In genomic region chr4:149373431-149373830, GRCm38 (mm10) we compare ENCODE assay signal across 9 mouse cellular contexts. TPM values are rescaled to one million over a fixed set of nuclear protein-coding genes. Genes with fewer than 3 reads are reported as not detected.
DNase-seq lines count a peak whose midpoint lies in the region; ATAC-seq and TF ChIP-seq lines count a peak whose summit lies in the region.
"Had no signal": no experiment of that assay in that cellular context is flagged by ENCODE, and none has a peak within 500 bp of the region (broad histone marks: within the 10 kb centered on the region; RNA-seq: fewer than 3 reads in every experiment).

No protein-coding gene starts in this region.

- no peak overlapping the region for H3K4me2 ChIP-seq in intestine, postnatal 0 days (replicated peaks; ENCODE audit: low read depth)
- no peak overlapping the region for H3K4me2 ChIP-seq in intestine, embryonic 16.5 days (ENCODE audit: low read depth, low read length)
- H3K4me2 ChIP-seq in CH12.LX (ENCODE audit: insufficient read depth, low read depth, poor library complexity, severe bottlenecking): no peak overlapping the region
- no peak overlapping the region for H3K4me2 ChIP-seq in embryonic facial prominence, embryonic 15.5 days (replicated peaks)
- H3K4me2 ChIP-seq in limb, embryonic 11.5 days (ENCODE audit: low read depth, severe bottlenecking): no peak overlapping the region

- no peaks in the 10 kb centered on the region for H3K27me3 ChIP-seq in intestine, postnatal 0 days (replicated peaks; ENCODE audit: control insufficient read depth, insufficient read depth, low read length)
- H3K27me3 ChIP-seq in intestine, embryonic 16.5 days (replicated peaks; ENCODE audit: control insufficient read depth, insufficient read depth, low read length): no peaks in the 10 kb centered on the region
- H3K27me3 ChIP-seq in CH12.LX (replicated peaks): no peaks in the 10 kb centered on the region
- no peaks in the 10 kb centered on the region for H3K27me3 ChIP-seq in embryonic facial prominence, embryonic 15.5 days
- H3K27me3 ChIP-seq in limb, embryonic 11.5 days (ENCODE audit: control insufficient read depth, insufficient read depth, low read length): no peaks in the 10 kb centered on the region

- no peaks in the 10 kb centered on the region for H3K79me2 ChIP-seq in CH12.LX (replicated peaks; ENCODE audit: control insufficient read depth, extremely low read depth, insufficient read depth, poor library complexity, severe bottlenecking)

- no peak for TF ChIP-seq EP300 in CH12.LX (IDR thresholded peaks at IDR 0.05; ENCODE audit: low read length)

- no peaks in the 10 kb centered on the region for H3K4me1 ChIP-seq in intestine, postnatal 0 days (replicated peaks; ENCODE audit: control insufficient read depth, insufficient read depth, low read length)
- H3K4me1 ChIP-seq in intestine, embryonic 16.5 days (ENCODE audit: control insufficient read depth, insufficient read depth, low read length): no peaks in the 10 kb centered on the region
- peaks cover 0 to 3% of the 10 kb centered on the region in 2 experiments; a peak in 1 of 4 replicates for H3K4me1 ChIP-seq in CH12.LX (ENCODE audit: control insufficient read depth in 1 of 2, insufficient read depth in 2 of 2)
- 0 out of 2 replicates have a peak, but pooled peaks cover 4% of the 10 kb centered on the region for H3K4me1 ChIP-seq in embryonic facial prominence, embryonic 15.5 days
- 0 out of 2 replicates have a peak, but pooled peaks cover 3% of the 10 kb centered on the region for H3K4me1 ChIP-seq in limb, embryonic 11.5 days (ENCODE audit: control insufficient read depth, insufficient read depth, low read length)

- dilution Hi-C loops in CH12.LX (cut with MboI; ENCODE audit: extremely low pct_ligation_motif_present, extremely low pct_unique_long_range_greater_than_20kb, low sequenced_read_pairs): no loop called here

- H3K36me3 ChIP-seq in intestine, postnatal 0 days (ENCODE audit: control insufficient read depth, insufficient read depth): peaks cover 67% of the 10 kb centered on the region
- peaks cover 27% of the 10 kb centered on the region for H3K36me3 ChIP-seq in intestine, embryonic 16.5 days (ENCODE audit: control insufficient read depth, insufficient read depth, low read length)
- H3K36me3 ChIP-seq in CH12.LX (replicated peaks in 1 of 2; ENCODE audit: control insufficient read depth in 1 of 2, insufficient read depth in 1 of 2, low read length in 1 of 2): peaks cover 59 to 93% of the 10 kb centered on the region in 2 experiments
- H3K36me3 ChIP-seq in embryonic facial prominence, embryonic 15.5 days: peaks cover 76% of the 10 kb centered on the region
- peaks cover 25% of the 10 kb centered on the region for H3K36me3 ChIP-seq in limb, embryonic 11.5 days (ENCODE audit: control insufficient read depth, insufficient read depth, low read length)

- no peak overlapping the region for H3K9ac ChIP-seq in intestine, postnatal 0 days (ENCODE audit: low read depth, low read length)
- no peak overlapping the region for H3K9ac ChIP-seq in intestine, embryonic 16.5 days (ENCODE audit: low read depth, low read length)
- no peak overlapping the region for H3K9ac ChIP-seq in CH12.LX (ENCODE audit: insufficient read depth, low read depth)
- H3K9ac ChIP-seq in embryonic facial prominence, embryonic 15.5 days: no peak overlapping the region
- H3K9ac ChIP-seq in limb, embryonic 11.5 days (ENCODE audit: low read length): no peak overlapping the region

- peak; percentile 22 for TF ChIP-seq RAD21 in CH12.LX (IDR thresholded peaks at IDR 0.05; ENCODE audit: low read depth, low read length)

- no peak for ATAC-seq in intestine, postnatal 0 days
- ATAC-seq in intestine, embryonic 16.5 days: no peak
- ATAC-seq in embryonic facial prominence, embryonic 15.5 days (ENCODE audit: insufficient number of reproducible peaks, low FRiP score, low TSS enrichment, low read depth): no peak
- no peak for ATAC-seq in limb, embryonic 11.5 days (ENCODE audit: insufficient number of reproducible peaks, low FRiP score, low TSS enrichment, low read depth)
- no peak for ATAC-seq in monocyte, adult 5-6 weeks (replicated peaks; ENCODE audit: insufficient number of reproducible peaks, low FRiP score, low TSS enrichment, poor library complexity, severe bottlenecking)

- peak; percentile 70 for TF ChIP-seq CTCF in intestine, postnatal 0 days (IDR thresholded peaks at IDR 0.05; ENCODE audit: low read depth)
- TF ChIP-seq CTCF in CH12.LX (conservative IDR thresholded peaks at IDR 0.05 in 1 of 2, IDR thresholded peaks at IDR 0.05 in 1 of 2; ENCODE audit: low read depth in 2 of 2, low read length in 2 of 2): peak; percentile 57 to 65

- no peak overlapping the region for H3K4me3 ChIP-seq in intestine, postnatal 0 days (ENCODE audit: low read depth, low read length)
- no peak overlapping the region for H3K4me3 ChIP-seq in intestine, embryonic 16.5 days (ENCODE audit: low read length)
- no peak overlapping the region for H3K4me3 ChIP-seq in CH12.LX (replicated peaks in 1 of 3; ENCODE audit: low read depth in 2 of 3, low read length in 2 of 3, poor library complexity in 1 of 3)
- H3K4me3 ChIP-seq in embryonic facial prominence, embryonic 15.5 days (replicated peaks): no peak overlapping the region
- no peak overlapping the region for H3K4me3 ChIP-seq in limb, embryonic 11.5 days (ENCODE audit: low read depth, low read length)
- H3K4me3 ChIP-seq: erythroblast, embryonic 14.5 days had no signal

- in situ Hi-C loops in CH12.LX (cut with MboI; ENCODE audit: low pct_ligation_motif_present, low pct_unique_long_range_greater_than_20kb, low sequenced_read_pairs): no loop called here

- H3K9me3 ChIP-seq in intestine, postnatal 0 days (ENCODE audit: control insufficient read depth): no peaks in the 10 kb centered on the region
- H3K9me3 ChIP-seq in intestine, embryonic 16.5 days (ENCODE audit: control insufficient read depth, low read length): no peaks in the 10 kb centered on the region
- peaks cover 3% of the 10 kb centered on the region for H3K9me3 ChIP-seq in CH12.LX (replicated peaks; ENCODE audit: low read length)
- H3K9me3 ChIP-seq in embryonic facial prominence, embryonic 15.5 days (replicated peaks): no peaks in the 10 kb centered on the region
- no peaks in the 10 kb centered on the region for H3K9me3 ChIP-seq in limb, embryonic 11.5 days (ENCODE audit: control insufficient read depth, low read length)

- no peak overlapping the region for H3K27ac ChIP-seq in intestine, postnatal 0 days (ENCODE audit: low read depth, low read length)
- H3K27ac ChIP-seq in intestine, embryonic 16.5 days (ENCODE audit: low read length): no peak overlapping the region
- H3K27ac ChIP-seq in CH12.LX (ENCODE audit: insufficient read depth, low read depth): no peak overlapping the region
- 0 out of 2 replicates have a peak overlapping the region, but pooled peaks have one; percentile 17 for H3K27ac ChIP-seq in embryonic facial prominence, embryonic 15.5 days (replicated peaks)
- no peak overlapping the region for H3K27ac ChIP-seq in limb, embryonic 11.5 days (replicated peaks; ENCODE audit: low read depth, low read length)

- TF ChIP-seq POLR2A in CH12.LX (IDR thresholded peaks at IDR 0.05; ENCODE audit: low read depth, low read length): no peak

- WGBS in intestine, postnatal 0 days: 69% methylated on average over 5 of the region's 5 CpGs
- 62% methylated on average over 5 of the region's 5 CpGs for WGBS in intestine, embryonic 16.5 days
- WGBS in embryonic facial prominence, embryonic 15.5 days: 67% methylated on average over 5 of the region's 5 CpGs
- 71% methylated on average over 5 of the region's 5 CpGs for WGBS in limb, embryonic 11.5 days

- peak; percentile 33 for DNase-seq in CH12.LX (ENCODE audit: extremely low read depth)
- DNase-seq in adrenal gland, postnatal 14 days: peak; percentile 77
- peak; percentile 72 for DNase-seq in limb, embryonic 11.5 days (ENCODE audit: low spot score)
- peak; percentile 54 to 57 for DNase-seq in right cerebral cortex, adult 2 months (ENCODE audit: low spot score in 2 of 2)

TF ChIP-seq in CH12.LX, 34 proteins besides CTCF, POLR2A, EP300 and RAD21:
- TF ChIP-seq NELFE (IDR thresholded peaks at IDR 0.05; ENCODE audit: low read depth, low read length): no peak
- TF ChIP-seq SMC3 (IDR thresholded peaks at IDR 0.05; ENCODE audit: low read depth, low read length): peak; percentile 49
- 0 out of 2 replicates have a peak, but pooled peaks have one; percentile 4 for TF ChIP-seq ZC3H11A (IDR thresholded peaks at IDR 0.05; ENCODE audit: low read depth, low read length)
TF ChIP-seq in CH12.LX: peak in this region for 2.

RNA-seq across cellular contexts. Expression of gene Ube4b, which starts 53.1 kb away (rescaled TPM):
- polyA plus RNA-seq in intestine, postnatal 0 days (2015; fragmentation: Nextera tagmentation; extraction: Ambion mirVana): 47.2 and 47.6 TPM in 2 replicates
- polyA plus RNA-seq in intestine, embryonic 16.5 days (2015; fragmentation: Nextera tagmentation; extraction: Ambion mirVana): 31.1 and 34.4 TPM in 2 replicates
- total RNA-seq in CH12.LX (2012; rRNA removed) (35.3 and 41.6 TPM in 2 replicates), CH12.LX (2014; rRNA removed) (13.1 and 14.3 TPM in 2 replicates)
- polyA plus RNA-seq in CH12.LX (2012; ENCODE audit: insufficient read length, low read depth): 47.9 and 60.0 TPM in 2 replicates
- total RNA-seq in adrenal gland, postnatal 14 days (2021): 63.8 and 78.6 TPM in 2 replicates
- 42.5 and 45.8 TPM in 2 replicates for polyA plus RNA-seq in embryonic facial prominence, embryonic 15.5 days (2015; fragmentation: Nextera tagmentation; extraction: Ambion mirVana)
- polyA plus RNA-seq in limb, embryonic 11.5 days (2014; fragmentation: Nextera tagmentation; extraction: Ambion mirVana): 49.5 and 58.5 TPM in 2 replicates
- 19.5 to 29.6 TPM (median 20.9 TPM) in 3 replicates for total RNA-seq in monocyte, adult 5-6 weeks (2017)
